Mouse (Mus musculus): Measurements from ENCODE around the gene Cln6.

GRCm38 (mm10) chr9:62825791-62826393 lies 12.7 kb upstream of the Cln6 start:
- no peak for TF ChIP-seq CTCF (IDR thresholded peaks at IDR 0.05; ENCODE audit: low read depth)
- no peak for TF ChIP-seq EP300 (optimal IDR thresholded peaks at IDR 0.05)
